Mouse (Mus musculus) fat pad, adult 2 months (tissue): ENCODE data around the gene Rer1.
"Not testable (repeated sequence)": the region's sequence is repeated elsewhere in the genome, so short reads cannot be mapped to it uniquely, and the experiment has no call there.

Source experiments
- DNase-seq: peaks from one replicate; pipeline ENCODE4 v3.0.0-alpha.2; 2011; ENCODE audit warnings: low read depth, low spot score; ENCODE audit errors: extremely low read depth

The Rer1 gene

GRCm38 (mm10) chr4:155116607-155117006 lies 30.4 kb upstream of the Rer1 start:
- DNase-seq: no peak

DNA sequence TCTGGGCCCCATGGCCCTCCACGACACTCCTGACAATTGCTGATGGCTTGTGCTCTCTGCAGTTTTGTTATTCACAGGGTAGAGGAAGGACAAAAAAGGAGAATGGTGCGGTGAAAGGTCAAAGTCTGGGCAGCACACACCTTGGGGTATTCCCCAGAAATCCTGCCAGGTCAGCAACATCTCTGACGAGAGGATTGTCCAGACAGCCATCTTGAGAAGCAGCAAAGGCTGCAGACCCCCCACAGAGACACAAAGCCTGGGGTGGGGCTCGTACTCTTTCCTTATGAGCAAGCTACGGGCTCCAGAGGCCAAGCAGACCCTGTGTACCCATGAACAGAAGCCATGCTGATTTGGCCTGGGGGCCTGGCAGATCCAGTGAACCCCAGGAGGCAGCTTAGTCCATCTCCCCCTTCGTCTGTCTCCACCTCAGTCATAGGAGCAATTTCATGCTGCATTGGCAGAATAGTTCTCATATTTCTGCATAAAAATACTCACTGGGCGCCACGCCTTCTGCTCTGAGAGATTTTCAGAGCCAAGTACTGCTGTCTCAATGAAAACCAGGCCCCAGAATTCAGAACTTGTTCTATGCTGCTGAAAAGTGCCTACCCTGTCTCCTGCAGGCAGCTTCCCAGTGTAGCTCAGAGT lies 27.7 kb upstream of the Rer1 start:
- no peak for DNase-seq

- DNase-seq: no peak
Observed at GRCm38 (mm10) chr4:155109471-155109870, 23.3 kb upstream of the Rer1 start.

- DNase-seq: no peak
Observed at GRCm38 (mm10) chr4:155107886-155108285, 21.7 kb upstream of the Rer1 start.

DNA sequence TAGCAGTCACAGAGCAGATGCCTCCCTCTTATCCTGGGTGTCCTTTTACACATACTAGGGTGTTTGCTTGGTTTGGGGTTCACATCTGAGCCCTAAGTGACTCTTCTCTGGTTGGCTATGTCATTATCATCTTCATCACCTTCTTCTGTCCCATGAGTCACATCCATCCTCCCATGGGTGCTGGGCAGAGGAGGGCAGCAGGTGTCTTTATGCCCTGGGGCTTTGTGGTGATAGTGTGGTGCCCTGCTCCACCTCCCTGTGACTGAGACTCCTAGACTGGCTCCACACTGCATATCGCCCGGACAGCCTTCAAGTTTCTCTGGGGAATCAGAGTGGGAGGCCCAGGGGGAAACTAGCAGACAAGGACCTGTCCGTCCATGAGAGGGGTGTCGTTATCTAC lies 12.4 kb upstream of the Rer1 start:
- no peak for DNase-seq

DNA sequence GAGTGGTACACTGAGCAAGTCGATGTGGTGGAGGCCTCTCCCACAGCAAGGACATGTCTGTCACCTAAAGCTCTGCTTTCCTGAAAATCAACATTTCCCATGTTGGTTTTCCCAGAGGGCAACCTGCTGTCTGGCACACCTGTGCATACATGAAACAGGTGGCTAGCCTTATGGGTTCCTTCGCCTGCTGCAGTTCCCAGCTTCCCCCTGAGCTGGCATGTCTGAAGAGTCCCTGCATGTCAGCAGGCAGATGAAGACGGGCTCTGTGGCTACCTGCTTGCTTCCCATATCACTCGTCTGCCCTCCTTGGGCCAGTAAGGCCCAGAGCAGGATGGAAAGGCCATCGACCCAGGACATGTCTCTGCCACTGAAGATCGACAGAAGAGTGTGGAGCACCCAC lies 11.3 kb upstream of the Rer1 start:
- no peak for DNase-seq

- DNase-seq: no peak
Observed at GRCm38 (mm10) chr4:155095967-155096366, 9.8 kb upstream of the Rer1 start.

- DNase-seq: no peak
Observed at GRCm38 (mm10) chr4:155095238-155095900, 9.2 kb upstream of the Rer1 start.

GRCm38 (mm10) chr4:155094565-155094964 lies 8.4 kb upstream of the Rer1 start:
- DNase-seq: no peak

- DNase-seq: no peak
Observed at GRCm38 (mm10) chr4:155093431-155094149, 7.4 kb upstream of the Rer1 start.

DNA sequence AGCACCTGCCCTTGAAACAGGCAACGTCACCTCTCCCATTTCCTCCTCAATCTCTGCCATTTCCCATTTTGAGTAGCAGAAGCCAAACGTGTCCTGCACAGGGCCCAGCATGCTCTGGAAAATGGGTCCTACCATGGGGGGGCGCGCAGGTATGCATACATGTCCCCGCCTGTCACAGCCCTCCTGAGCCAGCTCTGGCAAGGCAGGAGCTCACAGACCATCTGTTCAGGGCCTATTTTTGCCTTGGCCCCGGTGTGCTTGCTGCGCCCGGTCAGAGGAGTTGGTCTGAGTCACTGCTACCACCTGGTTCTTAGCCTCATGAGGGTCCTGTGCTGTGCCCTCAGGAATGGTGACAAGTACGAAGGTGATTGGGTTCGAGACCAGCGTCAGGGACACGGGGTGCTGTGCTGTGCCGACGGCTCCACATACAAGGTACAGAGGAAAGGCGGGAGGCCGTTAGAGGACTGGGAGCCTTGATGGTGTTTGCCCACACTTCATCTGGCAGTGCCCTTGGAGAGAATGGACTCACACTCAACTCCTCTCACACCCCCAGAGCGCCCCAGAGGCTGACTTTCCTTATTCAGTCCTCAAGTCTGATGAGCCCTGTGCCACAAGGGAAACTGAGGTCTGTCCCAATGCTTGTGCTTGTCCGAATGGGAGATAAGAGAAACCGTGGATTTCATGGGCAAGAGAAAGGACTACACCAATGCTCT lies 6.7 kb upstream of the Rer1 start:
- no peak for DNase-seq

- no peak for DNase-seq
Observed at GRCm38 (mm10) chr4:155090688-155091449, 4.7 kb upstream of the Rer1 start.

DNA sequence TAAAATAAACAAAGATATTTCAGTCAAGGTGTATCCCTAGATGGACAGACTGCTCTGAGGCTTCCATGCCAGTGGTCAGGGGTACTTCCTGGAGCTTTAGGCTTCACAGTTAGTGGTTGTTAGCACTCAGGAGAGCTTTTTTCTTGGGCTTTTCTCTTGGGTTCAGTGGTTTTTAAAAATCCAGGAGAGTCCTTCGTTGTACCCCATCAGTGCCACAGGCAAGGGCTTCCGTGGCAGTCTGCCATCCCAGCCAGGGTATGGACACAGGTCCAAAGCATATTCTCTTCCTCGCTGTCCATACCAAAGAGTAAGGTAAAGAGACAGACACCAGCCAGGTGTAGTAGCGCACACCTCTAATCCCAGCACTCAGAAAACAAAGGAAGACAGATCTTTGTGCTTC lies 4.0 kb upstream of the Rer1 start:
- no peak for DNase-seq

GRCm38 (mm10) chr4:155089241-155089640 lies 3.1 kb upstream of the Rer1 start:
- DNase-seq: no peak

- no peak for DNase-seq
Observed at GRCm38 (mm10) chr4:155085206-155086107, 725 bp downstream of the Rer1 start.

GRCm38 (mm10) chr4:155084351-155084750 lies 1.8 kb downstream of the Rer1 start:
- no peak for DNase-seq

DNA sequence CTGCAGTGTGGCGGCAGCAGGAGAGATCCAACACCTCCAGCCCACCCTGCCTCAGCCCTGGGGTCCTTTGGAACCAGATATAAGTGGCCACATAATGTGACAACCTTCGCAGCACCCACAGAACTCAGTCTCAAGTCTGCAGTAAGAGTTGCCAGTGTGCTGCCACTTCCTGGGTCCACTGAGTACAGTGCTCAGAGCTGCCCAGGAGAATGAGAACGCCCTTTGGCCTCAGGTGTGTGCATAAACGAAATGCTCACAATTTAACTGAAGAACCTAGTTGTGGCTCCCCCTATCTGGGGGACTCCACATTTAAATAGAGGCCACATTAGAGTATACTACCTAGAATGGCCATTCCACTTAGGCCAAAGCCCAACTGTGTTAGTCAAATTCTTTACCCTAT lies 2.6 kb downstream of the Rer1 start:
- DNase-seq: no peak

GRCm38 (mm10) chr4:155079666-155080065 lies 6.5 kb downstream of the Rer1 start:
- DNase-seq: no peak

DNA sequence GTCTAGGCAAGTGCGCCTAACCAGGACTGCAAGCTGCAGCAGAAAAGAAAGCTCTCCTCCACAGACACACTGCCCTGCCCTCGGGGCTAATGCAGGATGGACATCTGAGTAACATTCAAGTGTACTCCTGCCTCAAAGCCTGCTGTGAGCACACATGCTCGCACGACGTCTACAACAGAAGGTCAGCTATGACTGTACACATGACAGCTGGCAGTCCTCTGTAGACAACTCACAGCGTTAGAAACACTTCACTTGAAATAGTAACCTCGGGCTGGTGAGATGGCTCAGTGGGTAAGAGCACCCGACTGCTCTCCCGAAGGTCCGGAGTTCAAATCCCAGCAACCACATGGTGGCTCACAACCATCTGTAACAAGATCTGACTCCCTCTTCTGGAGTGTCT lies 7.4 kb downstream of the Rer1 start:
- not testable (repeated sequence) for DNase-seq

GRCm38 (mm10) chr4:155076677-155077076 lies 9.5 kb downstream of the Rer1 start:
- no peak for DNase-seq
